Mouse (Mus musculus) lung, postnatal 0 days (tissue): ENCODE measurements around the gene Fbxo11. TPM values are rescaled to one million over a fixed set of nuclear protein-coding genes. Genes with fewer than 3 reads are reported as not detected.

Source experiments
- ATAC-seq: fragments of 200-750 bp; cut with Nextera tagmentation; 2 replicates; pipeline ENCODE4 v1.8.0; 2017; ENCODE audit warnings: moderate library complexity
- DNase-seq: peaks from one replicate; pipeline ENCODE4 v3.0.0-alpha.2; 2016; ENCODE audit warnings: low spot score
- H3K27ac ChIP-seq: fragments of 300-500 bp; sonication (generic); 2 replicates; pipeline ENCODE4 v1.5.1; 2014; ENCODE audit warnings: antibody characterized with exemption, mild to moderate bottlenecking, low read length, mixed read lengths
- H3K27me3 ChIP-seq: fragments of 300-500 bp; sonication (generic); replicated peaks from 2 replicates; pipeline ENCODE4 v1.6.1; 2014; ENCODE audit warnings: low read length, mixed read lengths; ENCODE audit not compliant: insufficient read depth
- H3K36me3 ChIP-seq: fragments of 300-500 bp; sonication (generic); 2 replicates; pipeline ENCODE4 v1.6.1; 2014; ENCODE audit warnings: low read length, mixed read lengths; ENCODE audit not compliant: insufficient read depth
- H3K4me1 ChIP-seq: fragments of 300-500 bp; sonication (generic); 2 replicates; pipeline ENCODE4 v1.6.1; 2014; ENCODE audit warnings: antibody characterized with exemption, low read depth, low read length, mixed read lengths; ENCODE audit not compliant: insufficient read depth
- H3K4me2 ChIP-seq: fragments of 300-500 bp; sonication (generic); replicated peaks from 2 replicates; pipeline ENCODE4 v1.6.1; 2014; ENCODE audit warnings: low read depth, mild to moderate bottlenecking, low read length, moderate library complexity, mixed read lengths
- H3K4me3 ChIP-seq: fragments of 300-500 bp; sonication (generic); 2 replicates; pipeline ENCODE4 v1.5.1; 2014; ENCODE audit warnings: low read depth, low read length
- H3K9ac ChIP-seq: fragments of 300-500 bp; sonication (generic); replicated peaks from 2 replicates; pipeline ENCODE4 v1.6.1; 2014; ENCODE audit warnings: low read depth, mild to moderate bottlenecking
- H3K9me3 ChIP-seq: fragments of 300-500 bp; sonication (generic); 2 replicates; pipeline ENCODE4 v1.6.1; 2016; ENCODE audit warnings: low read length, mixed read lengths
- CTCF ChIP-seq: IDR thresholded peaks from 2 replicates; pipeline ENCODE4 v1.5.1; 2016; ENCODE audit warnings: antibody characterized with exemption, mild to moderate bottlenecking
- EP300 ChIP-seq: IDR thresholded peaks from 2 replicates; pipeline ENCODE4 v1.6.1; 2016; ENCODE audit warnings: antibody characterized with exemption, mild to moderate bottlenecking, control low read depth
- WGBS: fragments of 180-500 bp; shearing (Covaris S2); extraction: QIAGEN DNeasy Blood & Tissue Kit; methylation state at CpG from one replicate; pipeline ENCODE4 v1.1.7; 2014; 5-methylcytosine and 5-hydroxymethylcytosine counted together
- polyA plus RNA-seq: library from polyadenylated mRNA; unstranded; fragments of >200 nt; fragmentation: Nextera tagmentation; extraction: Ambion mirVana; gene quantifications from 2 replicates; pipeline ENCODE4 v1.2.1, GENCODE M21; 2015

The Fbxo11 gene
- polyA plus RNA-seq, 1 experiment from 2014 or later, result 14.6 TPM

- H3K4me1 ChIP-seq, result no peaks in the 10 kb centered on the region
- no peak overlapping the region for H3K9ac ChIP-seq
- WGBS, result 79% methylated on average over 4 of the region's 4 CpGs
- no peaks in the 10 kb centered on the region for H3K9me3 ChIP-seq
- no peaks in the 10 kb centered on the region for H3K27me3 ChIP-seq
- H3K27ac ChIP-seq, result no peak overlapping the region
- H3K36me3 ChIP-seq, result no peaks in the 10 kb centered on the region
- TF ChIP-seq CTCF (peak; percentile 69), EP300 (no peak)
- no peak for DNase-seq
- ATAC-seq, result no peak
- no peak overlapping the region for H3K4me2 ChIP-seq
- H3K4me3 ChIP-seq, result no peak overlapping the region
These were observed 42.6 kb upstream of the Fbxo11 start for GRCm38 (mm10) chr17:88107708-88108107.

GRCm38 (mm10) chr17:88106365-88106764, 41.3 kb upstream of the Fbxo11 start:
- WGBS, result 89% methylated on average over 9 of the region's 9 CpGs

GRCm38 (mm10) chr17:88102597-88102996, 37.5 kb upstream of the Fbxo11 start:
- Histone ChIP-seq H3K27ac (no peak overlapping the region), H3K27me3 (no peaks in the 10 kb centered on the region), H3K4me1 (no peaks in the 10 kb centered on the region), H3K9me3 (no peaks in the 10 kb centered on the region), H3K9ac (no peak overlapping the region), H3K4me3 (no peak overlapping the region), H3K4me2 (no peak overlapping the region), H3K36me3 (no peaks in the 10 kb centered on the region)
- TF ChIP-seq CTCF, result no peak
- TF ChIP-seq EP300, result no peak
- 48% methylated on average over 7 of the region's 7 CpGs for WGBS
- no peak for DNase-seq
- no peak for ATAC-seq

More at GRCm38 (mm10) chr17:88106365-88106764, 41.3 kb upstream of the Fbxo11 start:
- H3K9ac ChIP-seq, result no peak overlapping the region
- H3K9me3 ChIP-seq, result no peaks in the 10 kb centered on the region
- ATAC-seq (no peak), DNase-seq (no peak)
- H3K36me3 ChIP-seq, result no peaks in the 10 kb centered on the region
- H3K27me3 ChIP-seq, result no peaks in the 10 kb centered on the region
- H3K27ac ChIP-seq, result no peak overlapping the region
- H3K4me3 ChIP-seq, result no peak overlapping the region
- no peaks in the 10 kb centered on the region for H3K4me1 ChIP-seq
- TF ChIP-seq EP300 (no peak), CTCF (no peak)
- no peak overlapping the region for H3K4me2 ChIP-seq

DNA sequence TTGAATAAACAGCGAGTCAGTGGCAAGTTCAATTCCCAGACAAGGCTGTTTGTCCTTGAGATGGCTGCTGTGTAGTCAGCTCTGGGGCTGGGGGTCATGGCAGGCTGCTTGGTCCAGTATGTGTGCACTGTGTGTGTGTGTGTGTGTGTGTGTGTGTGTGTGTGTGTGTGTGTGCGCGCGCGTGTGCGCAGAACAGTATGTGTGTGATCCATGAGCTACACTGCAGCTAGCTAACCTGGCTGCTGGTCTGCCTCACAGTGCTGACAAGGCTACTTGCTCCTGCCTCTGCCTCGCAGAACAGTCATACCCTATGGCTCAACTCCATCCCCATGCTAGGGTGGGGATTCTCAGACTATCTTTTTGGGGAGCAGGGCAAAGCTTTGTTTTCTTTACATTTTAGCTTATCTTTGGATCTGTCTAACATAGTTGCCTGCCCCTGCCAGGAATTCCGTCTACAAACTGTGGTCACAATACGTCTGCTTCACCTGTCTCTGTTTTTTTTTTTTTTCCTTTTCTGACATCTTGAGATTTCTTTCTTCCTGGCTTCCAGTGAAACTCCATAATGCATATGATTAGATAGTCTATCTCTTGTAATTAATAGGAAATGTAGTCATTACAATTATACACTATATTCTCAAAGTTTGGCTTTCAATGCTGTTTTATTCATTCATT, 33.2 kb upstream of the Fbxo11 start:
- Histone ChIP-seq H3K36me3 (no peaks in the 10 kb centered on the region), H3K9ac (no peak overlapping the region), H3K4me2 (no peak overlapping the region), H3K4me1 (no peaks in the 10 kb centered on the region), H3K9me3 (no peaks in the 10 kb centered on the region), H3K27ac (no peak overlapping the region), H3K4me3 (no peak overlapping the region), H3K27me3 (no peaks in the 10 kb centered on the region)
- 83% methylated on average over 9 of the region's 9 CpGs for WGBS
- ATAC-seq (no peak), DNase-seq (no peak)
- TF ChIP-seq CTCF (no peak), EP300 (no peak)

GRCm38 (mm10) chr17:88097543-88097942, 32.5 kb upstream of the Fbxo11 start:
- TF ChIP-seq CTCF, result no peak
- TF ChIP-seq EP300, result no peak
- no peak overlapping the region for H3K4me3 ChIP-seq
- H3K36me3 ChIP-seq, result no peaks in the 10 kb centered on the region
- DNase-seq (no peak), ATAC-seq (no peak)
- H3K9ac ChIP-seq, result no peak overlapping the region
- 83% methylated on average over 3 of the region's 3 CpGs for WGBS
- no peaks in the 10 kb centered on the region for H3K27me3 ChIP-seq
- H3K4me1 ChIP-seq, result no peaks in the 10 kb centered on the region
- H3K9me3 ChIP-seq, result no peaks in the 10 kb centered on the region
- H3K4me2 ChIP-seq, result no peak overlapping the region
- H3K27ac ChIP-seq, result no peak overlapping the region

DNA sequence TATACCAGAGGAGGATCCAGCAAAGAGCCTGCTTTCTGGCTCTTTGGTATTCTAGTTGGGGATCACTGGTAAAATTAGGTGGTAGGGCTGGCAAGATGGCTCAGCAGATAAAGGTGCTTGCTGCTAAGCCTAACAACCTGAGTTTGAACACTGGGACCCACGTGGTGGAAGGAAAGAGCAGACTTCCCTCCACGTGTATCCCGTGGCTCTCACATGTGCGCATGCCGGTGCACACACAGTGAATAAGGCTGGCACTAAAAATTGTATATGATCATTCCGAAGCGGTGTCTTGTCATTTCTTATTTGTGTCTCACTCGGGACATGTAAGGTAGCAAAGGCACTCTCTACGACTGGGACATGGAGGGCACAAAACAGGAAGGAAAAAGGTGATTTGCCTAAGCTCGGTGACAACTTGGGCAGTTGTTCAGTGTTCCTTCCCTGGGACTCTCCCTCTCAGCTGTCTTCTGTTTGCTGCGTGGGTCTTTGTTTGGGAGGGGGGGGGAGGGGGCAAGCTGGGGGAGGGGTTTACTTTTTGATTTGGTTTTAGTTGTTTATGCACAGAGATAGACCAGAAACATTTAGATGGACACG, 31.8 kb upstream of the Fbxo11 start:
- Histone ChIP-seq H3K27me3 (no peaks in the 10 kb centered on the region), H3K4me2 (no peak overlapping the region), H3K9ac (no peak overlapping the region), H3K4me3 (no peak overlapping the region), H3K36me3 (no peaks in the 10 kb centered on the region), H3K9me3 (no peaks in the 10 kb centered on the region), H3K4me1 (no peaks in the 10 kb centered on the region), H3K27ac (no peak overlapping the region)
- no peak for DNase-seq
- no peak for TF ChIP-seq CTCF
- TF ChIP-seq EP300, result no peak
- no peak for ATAC-seq
- 70% methylated on average over 12 of the region's 12 CpGs for WGBS
